Mouse (Mus musculus) kidney, postnatal 36 days (tissue): ENCODE results near the gene Ywhae.
"Not testable (repeated sequence)": the region's sequence is repeated elsewhere in the genome, so short reads cannot be mapped to it uniquely, and the experiment has no call there.

ENCODE experiments used
- DNase-seq, 2 experiments: peaks; one replicate each; pipeline ENCODE4 v3.0.0; 2021 to 2022; ENCODE audit warnings: mixed read lengths in 2 of 2

The Ywhae gene

GRCm38 (mm10) chr11:75732434-75733226 is at the start of gene Ywhae:
TSS of gene Ywhae (plus strand) at chr11:75732869.
- DNase-seq, result peak; percentile 94

GRCm38 (mm10) chr11:75684462-75684861 is 48.2 kb upstream of the Ywhae start:
- no peak for DNase-seq

- peak in 1 of 2 experiments; percentile 9 for DNase-seq
These were observed 47.7 kb upstream of the Ywhae start for GRCm38 (mm10) chr11:75684956-75685355.

- DNase-seq, result peak in 1 of 2 experiments; percentile 36
These were observed 45.2 kb upstream of the Ywhae start for GRCm38 (mm10) chr11:75687343-75687993.

- DNase-seq, result no peak
These were observed 44.5 kb upstream of the Ywhae start for GRCm38 (mm10) chr11:75688132-75688531.

GRCm38 (mm10) chr11:75689977-75690376 is 42.7 kb upstream of the Ywhae start:
- no peak for DNase-seq

- no peak for DNase-seq
These were observed 41.6 kb upstream of the Ywhae start for GRCm38 (mm10) chr11:75691047-75691446.

DNA sequence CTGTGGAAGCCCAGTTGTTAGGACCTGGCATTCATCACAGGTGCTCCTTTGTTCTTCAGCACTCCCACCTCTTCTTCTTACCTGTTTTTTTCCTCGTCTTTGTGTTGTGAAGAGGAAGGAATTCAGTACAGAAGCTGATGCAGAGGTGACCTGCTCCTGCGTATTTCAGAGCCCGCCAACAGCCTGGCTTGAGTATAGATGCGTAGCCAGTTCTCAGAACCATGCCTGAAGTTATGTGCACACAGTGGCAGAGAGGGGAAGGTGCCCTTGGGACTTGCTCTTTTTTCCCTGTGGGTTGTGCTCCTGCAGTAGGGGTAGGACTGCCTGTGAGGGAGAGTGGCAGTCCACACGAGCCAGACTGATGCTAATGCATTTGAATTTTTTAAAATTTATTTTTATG is 39.1 kb upstream of the Ywhae start:
- DNase-seq, result no peak

- DNase-seq, result not testable (repeated sequence)
These were observed 35.2 kb upstream of the Ywhae start for GRCm38 (mm10) chr11:75697464-75697863.

DNA sequence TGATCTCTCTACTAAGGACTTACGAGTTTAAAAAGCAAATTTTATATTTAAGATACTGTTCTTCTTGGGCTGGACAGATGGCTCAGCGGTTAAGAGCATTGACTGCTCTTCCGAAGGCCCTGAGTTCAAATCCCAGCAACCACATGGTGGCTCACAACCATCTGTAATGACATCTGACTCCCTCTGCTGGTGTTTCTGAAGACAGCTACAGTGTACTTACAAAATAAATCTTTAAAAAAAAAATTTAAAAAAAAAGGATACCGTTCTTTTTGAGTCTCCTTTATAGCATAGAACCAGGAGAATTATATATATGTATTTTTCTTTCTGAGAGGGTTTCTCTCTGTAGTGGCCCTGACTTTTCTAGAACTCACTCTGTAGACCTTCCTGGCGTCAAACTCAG is 32.1 kb upstream of the Ywhae start:
- DNase-seq, result no peak

DNA sequence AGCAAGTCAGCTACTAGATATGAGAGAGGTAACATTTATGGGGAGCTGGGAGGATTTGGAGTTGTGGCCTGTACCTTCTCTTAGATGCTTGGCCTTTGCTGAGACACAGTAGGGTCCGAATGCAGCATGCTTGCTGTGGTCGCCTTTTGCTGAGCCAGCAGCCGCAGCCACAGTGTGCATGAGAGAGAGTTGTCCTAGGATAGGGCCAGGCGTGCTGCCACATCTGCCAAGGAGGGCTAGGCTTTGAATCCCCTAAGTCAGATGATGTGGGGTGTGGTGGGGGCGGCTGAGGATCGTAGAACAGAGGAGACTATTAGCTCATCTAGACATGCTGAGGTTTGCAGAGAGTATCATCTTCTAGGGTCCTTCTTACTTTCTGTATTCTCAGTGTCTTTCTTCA is 29.9 kb upstream of the Ywhae start:
- no peak for DNase-seq

GRCm38 (mm10) chr11:75703748-75704147 is 28.9 kb upstream of the Ywhae start:
- no peak for DNase-seq

DNA sequence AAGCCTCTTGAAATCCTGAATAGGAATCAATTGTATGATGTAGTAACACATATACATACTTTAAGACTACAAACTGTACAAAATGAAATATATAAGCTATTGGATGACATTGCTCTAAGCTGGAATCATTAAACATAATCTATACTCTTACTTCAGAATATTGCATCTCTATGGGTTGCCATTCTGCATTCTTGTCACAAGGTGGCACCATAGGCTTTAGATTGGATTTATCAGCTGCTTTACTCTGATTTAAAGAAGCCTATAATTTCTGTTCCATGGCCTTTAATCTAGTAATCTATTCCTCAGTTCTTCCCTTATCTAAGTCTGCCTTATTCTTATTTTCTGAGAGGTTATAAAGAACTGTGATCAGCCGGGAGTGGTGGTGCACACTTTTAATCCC is 18.7 kb upstream of the Ywhae start:
- peak; percentile 19 to 56 for DNase-seq

DNA sequence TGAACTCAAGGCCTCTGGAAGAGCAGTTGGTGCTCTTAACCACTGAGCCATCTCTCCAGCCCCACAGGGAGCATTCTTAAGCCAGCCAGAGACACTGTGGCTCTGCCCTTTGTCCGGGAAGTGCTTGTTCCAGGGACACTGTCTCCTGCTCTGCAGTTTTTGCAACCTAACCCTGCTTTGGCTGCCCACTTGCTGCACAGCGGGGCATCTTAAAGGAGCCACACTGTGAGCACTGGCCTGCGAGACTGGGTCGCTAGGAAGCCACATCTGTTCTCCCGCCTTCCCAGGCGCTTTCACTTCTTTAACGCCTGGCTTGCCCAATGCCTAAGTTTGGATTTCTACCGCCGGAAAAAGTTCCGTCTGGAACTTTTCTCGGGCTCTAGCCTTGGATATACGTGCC is 17.1 kb upstream of the Ywhae start:
- peak in 1 of 2 experiments; percentile 16 for DNase-seq

GRCm38 (mm10) chr11:75716661-75717325 is 15.9 kb upstream of the Ywhae start:
- DNase-seq, result no peak

GRCm38 (mm10) chr11:75722339-75722738 is 10.3 kb upstream of the Ywhae start:
- no peak for DNase-seq

- DNase-seq, result no peak
These were observed 5.5 kb upstream of the Ywhae start for GRCm38 (mm10) chr11:75727168-75727567.

DNA sequence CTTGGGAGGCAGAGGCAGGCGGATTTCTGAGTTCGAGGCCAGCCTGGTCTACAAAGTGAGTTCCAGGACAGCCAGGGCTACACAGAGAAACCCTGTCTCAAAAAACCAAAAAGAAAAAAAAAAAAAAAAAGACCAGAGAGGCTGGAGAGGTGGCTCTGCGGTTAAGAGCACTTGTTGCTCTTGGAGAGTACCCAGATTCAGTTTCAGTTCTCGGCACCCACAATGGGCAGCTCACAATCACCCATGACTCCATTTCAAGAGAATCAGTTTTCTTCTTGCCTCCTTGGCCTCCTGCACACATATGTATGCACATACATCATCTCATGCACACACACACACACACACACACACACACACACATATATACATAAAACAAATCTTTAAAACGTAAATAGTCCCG is 5.0 kb upstream of the Ywhae start:
- not testable (repeated sequence) for DNase-seq

DNA sequence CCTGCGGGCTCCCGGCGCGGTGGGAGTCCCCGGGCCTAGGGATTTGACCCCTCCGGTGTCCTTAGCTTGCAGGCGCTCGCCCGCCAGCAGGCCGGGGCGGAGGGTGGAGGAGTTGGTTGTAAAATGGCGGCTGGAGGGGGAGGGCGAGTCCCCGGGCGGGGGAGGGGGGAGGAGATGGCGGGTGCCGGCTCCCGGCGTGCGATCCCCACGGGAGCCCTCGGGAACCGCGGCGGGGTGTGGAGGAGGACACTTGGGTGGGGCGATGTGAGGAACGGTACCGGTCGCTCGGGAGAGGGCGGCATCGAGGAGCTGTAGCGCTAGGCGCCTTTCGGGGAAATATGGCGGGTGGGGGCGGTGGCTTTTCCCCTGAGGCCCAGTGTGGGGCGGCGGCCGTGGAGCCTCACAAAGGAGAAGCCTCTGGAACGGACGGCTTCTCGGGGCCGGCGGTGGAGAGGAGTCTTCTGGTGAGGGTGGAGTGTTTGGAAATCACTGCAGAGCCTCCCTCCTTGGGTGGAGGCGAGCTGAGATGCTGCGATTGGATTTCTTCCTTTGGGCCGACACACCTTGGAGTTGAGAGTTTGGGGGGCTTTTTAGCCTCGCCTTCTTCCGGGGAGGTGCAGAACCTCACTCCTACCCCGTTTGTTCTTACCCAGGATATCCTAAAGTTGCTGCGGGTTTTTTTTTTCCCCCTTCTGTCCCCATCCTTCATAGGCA is 715 bp downstream of the Ywhae start:
- DNase-seq, result peak; percentile 59 to 83

DNA sequence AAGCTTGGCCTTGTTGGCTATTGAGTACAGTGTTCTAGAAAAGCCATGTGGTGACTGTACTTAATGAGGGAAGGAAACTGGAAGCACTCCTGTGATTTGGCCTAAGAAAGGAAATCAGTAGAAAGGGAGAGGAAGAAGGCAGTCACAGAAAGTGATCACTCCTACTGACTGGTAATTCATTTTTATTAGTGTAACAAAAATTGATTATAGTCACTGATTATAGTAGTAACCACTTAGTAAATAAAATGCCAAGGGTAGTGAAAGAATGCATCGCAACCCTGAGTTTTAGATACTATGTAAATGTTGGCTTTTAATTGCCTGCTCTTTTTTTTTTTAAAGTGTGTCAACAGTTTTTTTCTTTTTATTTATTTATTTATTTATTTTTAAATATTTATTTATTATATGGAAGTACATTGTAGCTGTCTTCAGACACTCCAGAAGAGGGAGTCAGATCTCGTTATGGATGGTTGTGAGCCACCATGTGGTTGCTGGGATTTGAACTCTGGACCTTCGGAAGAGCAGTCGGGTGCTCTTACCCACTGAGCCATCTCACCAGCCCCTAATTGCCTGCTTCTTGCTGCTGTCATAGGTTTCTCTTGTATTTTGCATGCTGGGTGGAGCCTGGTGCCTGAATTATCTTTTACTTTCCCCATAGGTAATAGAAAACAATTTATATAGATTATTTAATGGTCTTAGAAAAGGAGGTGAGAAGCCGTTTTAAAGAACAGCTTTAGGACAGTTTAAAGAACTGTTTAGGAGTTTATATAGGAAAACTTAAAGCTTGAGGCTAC is 3.0 kb downstream of the Ywhae start:
- no peak for DNase-seq

- no peak for DNase-seq
These were observed 4.3 kb downstream of the Ywhae start for GRCm38 (mm10) chr11:75736978-75737377.

DNA sequence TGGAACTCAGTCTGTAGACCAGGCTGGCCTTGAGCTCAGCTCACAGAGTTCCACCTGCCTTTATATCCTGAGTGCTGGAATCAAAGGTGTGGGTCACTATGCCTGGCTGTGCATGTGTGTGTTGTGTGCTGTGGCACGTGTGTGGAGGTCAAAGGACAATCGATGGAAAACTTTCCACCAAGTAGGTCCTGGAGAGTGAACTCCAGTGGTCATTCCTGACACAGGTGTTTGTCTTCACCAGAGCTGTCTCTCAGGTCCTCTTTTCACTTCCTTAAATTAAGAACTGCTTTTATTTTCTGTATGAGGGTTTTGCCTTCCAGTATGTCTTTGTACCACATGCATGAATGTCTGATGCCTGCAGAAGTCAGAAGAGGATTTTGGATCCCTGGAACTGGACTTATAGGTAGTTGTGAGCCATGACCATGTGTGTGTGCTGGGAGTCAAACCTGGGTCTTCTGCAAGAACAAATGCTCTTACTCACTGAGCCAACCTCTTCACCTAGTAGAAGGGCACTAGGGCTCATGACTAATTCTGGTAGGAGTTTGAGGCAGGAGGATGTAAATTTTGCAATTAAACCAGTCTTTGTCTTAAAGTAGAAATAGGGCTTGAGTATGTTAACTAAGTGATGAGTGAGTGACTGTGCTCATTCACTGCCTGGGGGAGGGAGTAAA is 5.3 kb downstream of the Ywhae start:
- DNase-seq, result peak; percentile 21 to 43
